Mouse (Mus musculus) bone marrow macrophage, adult 2 months (primary cell): ENCODE data around the gene Fam49a.
"Not testable (repeated sequence)": the region's sequence is repeated elsewhere in the genome, so short reads cannot be mapped to it uniquely, and the experiment has no call there.

ENCODE experiments used
- CTCF ChIP-seq: IDR thresholded peaks from 2 replicates; pipeline ENCODE4 v1.5.1; 2012; ENCODE audit warnings: low read depth, mild to moderate bottlenecking, low read length, moderate library complexity
- POLR2A ChIP-seq: IDR thresholded peaks from 2 replicates; pipeline ENCODE4 v1.6.1; 2012; ENCODE audit warnings: mild to moderate bottlenecking, low read depth, low read length, borderline replicate concordance

DNA sequence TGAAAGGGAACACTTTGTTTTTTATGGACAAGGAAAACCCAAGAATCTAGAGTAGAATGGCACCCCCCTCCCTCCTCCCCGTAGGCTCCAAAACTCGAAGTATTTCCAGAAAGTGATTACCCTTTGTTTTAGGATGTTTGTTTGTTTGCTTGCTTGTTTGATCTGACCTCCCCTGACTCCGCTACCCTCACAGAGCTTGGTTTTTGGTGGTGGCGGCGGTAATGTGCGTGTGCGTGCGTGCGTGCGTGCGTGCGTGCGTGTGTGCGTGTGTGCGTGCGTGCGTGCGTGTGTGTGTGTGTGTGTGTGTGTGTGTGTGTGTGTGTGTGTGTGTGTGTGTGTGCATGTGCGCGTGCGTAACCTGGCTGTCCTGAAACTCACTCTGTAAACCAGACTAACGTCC lies 62.3 kb downstream of the Fam49a start:
- not testable (repeated sequence) for TF ChIP-seq CTCF, POLR2A
